Mouse (Mus musculus): ENCODE data around the gene Olfr705. TPM values are rescaled to one million over a fixed set of nuclear protein-coding genes. Genes with fewer than 3 reads are reported as not detected.
"Not testable (repeated sequence)": the region's sequence is repeated elsewhere in the genome, so short reads cannot be mapped to it uniquely, and the experiment has no call there.

The Olfr705 gene
- not detected in 2 replicates for polyA plus RNA-seq (2015; fragmentation: Nextera tagmentation; extraction: Ambion mirVana)

- no peak for ATAC-seq (ENCODE audit: insufficient number of reproducible peaks, low FRiP score, low TSS enrichment, low read depth)
- H3K4me1 ChIP-seq, result no peaks in the 10 kb centered on the region
These were observed at the start of gene Olfr705 for GRCm38 (mm10) chr7:106876791-106877190. Olfr705 (minus strand) TSS chr7:106876891.

GRCm38 (mm10) chr7:106920961-106921360 lies 44.3 kb upstream of the Olfr705 start:
- not testable (repeated sequence) for H3K27ac ChIP-seq; H3K27me3 ChIP-seq; H3K36me3 ChIP-seq; H3K9ac ChIP-seq; H3K9me3 ChIP-seq; H3K4me3 ChIP-seq; H3K4me1 ChIP-seq; H3K4me2 ChIP-seq; ATAC-seq (ENCODE audit: insufficient number of reproducible peaks, low FRiP score, low TSS enrichment, low read depth)
- 90% methylated on average over 7 of the region's 7 CpGs for WGBS

More at GRCm38 (mm10) chr7:106876791-106877190, at the start of gene Olfr705:
- 80% methylated on average over 3 of the region's 3 CpGs for WGBS
- Histone ChIP-seq H3K4me2 (no peak within 1 kb of the TSS), H3K9me3 (no peaks in the 10 kb centered on the region), H3K4me3 (no peak within 1 kb of the TSS), H3K9ac (no peak within 1 kb of the TSS), H3K36me3 (no peaks in the 10 kb centered on the region), H3K27me3 (no peaks in the 10 kb centered on the region), H3K27ac (no peak within 1 kb of the TSS)

GRCm38 (mm10) chr7:106907676-106908075 lies 31.0 kb upstream of the Olfr705 start, which contains the start of gene Olfr1532-ps1:
Olfr1532-ps1 (plus strand) TSS chr7:106908001.
- Histone ChIP-seq H3K9me3 (no peaks in the 10 kb centered on the region), H3K27me3 (no peaks in the 10 kb centered on the region), H3K4me3 (no peak within 1 kb of the TSS), H3K4me2 (no peak within 1 kb of the TSS), H3K4me1 (no peaks in the 10 kb centered on the region), H3K9ac (no peak within 1 kb of the TSS), H3K27ac (no peak within 1 kb of the TSS), H3K36me3 (no peaks in the 10 kb centered on the region)
- no peak for ATAC-seq (ENCODE audit: insufficient number of reproducible peaks, low FRiP score, low TSS enrichment, low read depth)
- 53% methylated on average over 2 of the region's 2 CpGs for WGBS

- not testable (repeated sequence) for H3K9me3 ChIP-seq, H3K4me1 ChIP-seq
- 86% methylated on average over 3 of the region's 3 CpGs for WGBS
These were observed 24.4 kb upstream of the Olfr705 start, which contains the start of gene Olfr707 for GRCm38 (mm10) chr7:106901141-106901540. Olfr707 (minus strand) TSS chr7:106901241.

GRCm38 (mm10) chr7:106888062-106888461 lies 11.4 kb upstream of the Olfr705 start, which contains the start of gene Olfr706:
Olfr706 (minus strand) TSS chr7:106888162.
- no peak for ATAC-seq (ENCODE audit: insufficient number of reproducible peaks, low FRiP score, low TSS enrichment, low read depth)
- Histone ChIP-seq H3K4me1 (no peaks in the 10 kb centered on the region), H3K36me3 (no peaks in the 10 kb centered on the region), H3K4me3 (no peak within 1 kb of the TSS), H3K27me3 (no peaks in the 10 kb centered on the region), H3K4me2 (no peak within 1 kb of the TSS), H3K9me3 (no peaks in the 10 kb centered on the region), H3K27ac (no peak within 1 kb of the TSS), H3K9ac (no peak within 1 kb of the TSS)
- 79% methylated on average over 2 of the region's 2 CpGs for WGBS

More at GRCm38 (mm10) chr7:106901141-106901540, 24.4 kb upstream of the Olfr705 start, which contains the start of gene Olfr707:
- ATAC-seq (ENCODE audit: insufficient number of reproducible peaks, low FRiP score, low TSS enrichment, low read depth); H3K4me3 ChIP-seq; H3K4me2 ChIP-seq; H3K27ac ChIP-seq; H3K36me3 ChIP-seq; H3K9ac ChIP-seq; H3K27me3 ChIP-seq: not testable (repeated sequence)

- Histone ChIP-seq H3K4me2 (no peak within 1 kb of the TSS), H3K9ac (no peak within 1 kb of the TSS), H3K27me3 (no peaks in the 10 kb centered on the region), H3K27ac (no peak within 1 kb of the TSS), H3K4me1 (no peaks in the 10 kb centered on the region), H3K9me3 (no peaks in the 10 kb centered on the region), H3K4me3 (no peak within 1 kb of the TSS), H3K36me3 (no peaks in the 10 kb centered on the region)
- no peak for ATAC-seq (ENCODE audit: insufficient number of reproducible peaks, low FRiP score, low TSS enrichment, low read depth)
These were observed 13.8 kb downstream of the Olfr705 start, which contains the start of gene Olfr704 for GRCm38 (mm10) chr7:106862885-106863284. Olfr704 (plus strand) TSS chr7:106863185.

- Histone ChIP-seq H3K4me1 (no peaks in the 10 kb centered on the region), H3K4me3 (no peak within 1 kb of the TSS), H3K27ac (no peak within 1 kb of the TSS), H3K27me3 (no peaks in the 10 kb centered on the region), H3K9me3 (no peaks in the 10 kb centered on the region), H3K9ac (no peak within 1 kb of the TSS), H3K4me2 (no peak within 1 kb of the TSS), H3K36me3 (no peaks in the 10 kb centered on the region)
- WGBS, result 65% methylated on average over 2 of the region's 2 CpGs
- ATAC-seq (ENCODE audit: insufficient number of reproducible peaks, low FRiP score, low TSS enrichment, low read depth), result no peak
These were observed 33.6 kb downstream of the Olfr705 start, which contains the start of gene Olfr703 for GRCm38 (mm10) chr7:106843060-106843459. Olfr703 (plus strand) TSS chr7:106843360.

GRCm38 (mm10) chr7:106833793-106834192 lies 42.9 kb downstream of the Olfr705 start, which contains the start of gene Olfr702:
Olfr702 (minus strand) TSS chr7:106833893.
- H3K9me3 ChIP-seq, result no peaks in the 10 kb centered on the region
- H3K4me2 ChIP-seq, result no peak within 1 kb of the TSS
- H3K4me3 ChIP-seq, result no peak within 1 kb of the TSS
- H3K27ac ChIP-seq, result no peak within 1 kb of the TSS
- no peak within 1 kb of the TSS for H3K9ac ChIP-seq
- no peaks in the 10 kb centered on the region for H3K36me3 ChIP-seq
- H3K27me3 ChIP-seq, result no peaks in the 10 kb centered on the region
- no peak for ATAC-seq (ENCODE audit: insufficient number of reproducible peaks, low FRiP score, low TSS enrichment, low read depth)
- no peaks in the 10 kb centered on the region for H3K4me1 ChIP-seq

Other genes starting within 250 kb of the Olfr705 start
- not detected in 2 replicates for gene Olfr693, start 196.3 kb downstream of the Olfr705 start, polyA plus RNA-seq (2015; fragmentation: Nextera tagmentation; extraction: Ambion mirVana)
- gene Olfr694, start 185.1 kb downstream of the Olfr705 start, polyA plus RNA-seq (2015; fragmentation: Nextera tagmentation; extraction: Ambion mirVana), result not detected in 2 replicates
- not detected in 2 replicates for gene Olfr695, start 160.5 kb downstream of the Olfr705 start, polyA plus RNA-seq (2015; fragmentation: Nextera tagmentation; extraction: Ambion mirVana)
- gene Olfr697, start 134.4 kb downstream of the Olfr705 start, polyA plus RNA-seq (2015; fragmentation: Nextera tagmentation; extraction: Ambion mirVana), result not detected in 2 replicates
- not detected in 2 replicates for gene Olfr698, start 121.5 kb downstream of the Olfr705 start, polyA plus RNA-seq (2015; fragmentation: Nextera tagmentation; extraction: Ambion mirVana)
- gene Olfr699, start 83.7 kb downstream of the Olfr705 start, polyA plus RNA-seq (2015; fragmentation: Nextera tagmentation; extraction: Ambion mirVana), result not detected in 2 replicates
- not detected in 2 replicates for gene Olfr700, start 68.1 kb downstream of the Olfr705 start, polyA plus RNA-seq (2015; fragmentation: Nextera tagmentation; extraction: Ambion mirVana)
- gene Olfr701, start 62.8 kb downstream of the Olfr705 start, polyA plus RNA-seq (2015; fragmentation: Nextera tagmentation; extraction: Ambion mirVana), result not detected in 2 replicates
- gene Olfr702, start 43.0 kb downstream of the Olfr705 start, polyA plus RNA-seq (2015; fragmentation: Nextera tagmentation; extraction: Ambion mirVana), result not detected in 2 replicates
- gene Olfr703, start 33.5 kb downstream of the Olfr705 start, polyA plus RNA-seq (2015; fragmentation: Nextera tagmentation; extraction: Ambion mirVana), result not detected in 2 replicates
- not detected in 2 replicates for gene Olfr704, start 13.7 kb downstream of the Olfr705 start, polyA plus RNA-seq (2015; fragmentation: Nextera tagmentation; extraction: Ambion mirVana)
- not detected in 2 replicates for gene Olfr706, start 11.3 kb upstream of the Olfr705 start, polyA plus RNA-seq (2015; fragmentation: Nextera tagmentation; extraction: Ambion mirVana)
- not detected in 2 replicates for gene Olfr707, start 24.4 kb upstream of the Olfr705 start, polyA plus RNA-seq (2015; fragmentation: Nextera tagmentation; extraction: Ambion mirVana)
- gene Olfr1532-ps1, start 31.1 kb upstream of the Olfr705 start, polyA plus RNA-seq (2015; fragmentation: Nextera tagmentation; extraction: Ambion mirVana), result not detected in 2 replicates
- gene Olfr709-ps1, start 55.3 kb upstream of the Olfr705 start, polyA plus RNA-seq (2015; fragmentation: Nextera tagmentation; extraction: Ambion mirVana), result not detected in 2 replicates
- gene Olfr710, start 71.4 kb upstream of the Olfr705 start, polyA plus RNA-seq (2015; fragmentation: Nextera tagmentation; extraction: Ambion mirVana), result not detected in 2 replicates
- not detected in 2 replicates for gene Olfr6, start 87.0 kb upstream of the Olfr705 start, polyA plus RNA-seq (2015; fragmentation: Nextera tagmentation; extraction: Ambion mirVana)
- not detected in 2 replicates for gene Olfr711, start 98.6 kb upstream of the Olfr705 start, polyA plus RNA-seq (2015; fragmentation: Nextera tagmentation; extraction: Ambion mirVana)
- gene Olfr2, start 129.2 kb upstream of the Olfr705 start, polyA plus RNA-seq (2015; fragmentation: Nextera tagmentation; extraction: Ambion mirVana), result not detected in 2 replicates
- not detected in 2 replicates for gene Olfr713, start 154.3 kb upstream of the Olfr705 start, polyA plus RNA-seq (2015; fragmentation: Nextera tagmentation; extraction: Ambion mirVana)
- gene Olfr714, start 194.1 kb upstream of the Olfr705 start, polyA plus RNA-seq (2015; fragmentation: Nextera tagmentation; extraction: Ambion mirVana), result not detected in 2 replicates
- not detected in 2 replicates for gene Olfr17, start 216.3 kb upstream of the Olfr705 start, polyA plus RNA-seq (2015; fragmentation: Nextera tagmentation; extraction: Ambion mirVana)
- not detected in 2 replicates for gene Olfr715b, start 233.5 kb upstream of the Olfr705 start, polyA plus RNA-seq (2015; fragmentation: Nextera tagmentation; extraction: Ambion mirVana)